Mouse (Mus musculus) CH12.LX (cell line): ENCODE measurements around the gene Lonp1. TPM values are rescaled to one million over a fixed set of nuclear protein-coding genes. Genes with fewer than 3 reads are reported as not detected.

Source experiments
- DNase-seq: peaks from one replicate; pipeline ENCODE4 v3.0.0-alpha.2; 2013; ENCODE audit errors: extremely low read depth
- H3K27ac ChIP-seq: 2 replicates; pipeline ENCODE4 v1.5.1; 2012; ENCODE audit warnings: low read depth, mild to moderate bottlenecking, control low read depth, moderate library complexity; ENCODE audit not compliant: insufficient read depth
- H3K27me3 ChIP-seq: replicated peaks from 2 replicates; pipeline ENCODE3; 2012; ENCODE audit warnings: inconsistent platforms
- H3K36me3 ChIP-seq, 2 experiments: replicated peaks in 1 of 2; 2 replicates each; pipeline versions ENCODE3 to v1.6.1; 2012; ENCODE audit warnings: inconsistent platforms in 1 of 2, low read length in 1 of 2, mild to moderate bottlenecking in 1 of 2, mixed read lengths in 1 of 2, moderate library complexity in 1 of 2; ENCODE audit not compliant: control insufficient read depth in 1 of 2, insufficient read depth in 1 of 2
- H3K4me1 ChIP-seq, 2 experiments: 2 replicates each; pipeline ENCODE4 v1.6.1; 2012; ENCODE audit warnings: inconsistent platforms in 1 of 2, moderate library complexity in 1 of 2; ENCODE audit not compliant: insufficient read depth in 2 of 2, control insufficient read depth in 1 of 2
- H3K4me2 ChIP-seq: 2 replicates; pipeline ENCODE4 v1.6.1; 2012; ENCODE audit warnings: low read depth, mild to moderate bottlenecking, control low read depth; ENCODE audit not compliant: poor library complexity, insufficient read depth, severe bottlenecking
- H3K4me3 ChIP-seq, 3 experiments: fragments of 150-350 bp in 1 of 3; sonication (generic) in 1 of 3; replicated peaks in 1 of 3; 2 replicates each; pipeline versions ENCODE3 to v1.5.1; 2011 to 2012; ENCODE audit warnings: low read depth in 2 of 3, low read length in 2 of 3, mild to moderate bottlenecking in 2 of 3, moderate library complexity in 2 of 3, control low read depth in 1 of 3, improper control_type of control experiment in 1 of 3, inconsistent platforms in 1 of 3, mixed read lengths in 1 of 3; ENCODE audit not compliant: poor library complexity in 1 of 3
- H3K79me2 ChIP-seq: replicated peaks from 2 replicates; pipeline ENCODE4 v1.6.1; 2012; ENCODE audit warnings: mild to moderate bottlenecking, moderate library complexity; ENCODE audit not compliant: control insufficient read depth, poor library complexity, insufficient read depth, severe bottlenecking; ENCODE audit errors: extremely low read depth
- H3K9ac ChIP-seq: 2 replicates; pipeline ENCODE4 v1.6.1; 2012; ENCODE audit warnings: low read depth, mild to moderate bottlenecking, control low read depth, moderate library complexity; ENCODE audit not compliant: insufficient read depth
- H3K9me3 ChIP-seq: replicated peaks from 2 replicates; pipeline ENCODE3; 2012; ENCODE audit warnings: low read length, inconsistent platforms, mixed read lengths
- BHLHE40 ChIP-seq: IDR thresholded peaks from 2 replicates; pipeline ENCODE4 v1.6.1; 2011; ENCODE audit warnings: mild to moderate bottlenecking, low read depth, low read length, improper control_type of control experiment
- CHD1 ChIP-seq: IDR thresholded peaks from 2 replicates; pipeline ENCODE4 v1.6.1; 2012; ENCODE audit warnings: low read depth, low read length, improper control_type of control experiment, inconsistent platforms
- CHD2 ChIP-seq: IDR thresholded peaks from 2 replicates; pipeline ENCODE4 v1.6.1; 2011; ENCODE audit warnings: low read length, improper control_type of control experiment
- CTCF ChIP-seq, 2 experiments: IDR thresholded peaks in 1 of 2; conservative IDR thresholded peaks in 1 of 2; 2 replicates each; pipeline ENCODE4 v1.5.1; 2011 to 2012; ENCODE audit warnings: low read depth in 2 of 2, low read length in 2 of 2, improper control_type of control experiment in 1 of 2, inconsistent platforms in 1 of 2, mild to moderate bottlenecking in 1 of 2, moderate library complexity in 1 of 2
- E2F4 ChIP-seq: IDR thresholded peaks from 2 replicates; pipeline ENCODE4 v1.6.1; 2011; ENCODE audit warnings: low read depth, low read length, improper control_type of control experiment; ENCODE audit not compliant: insufficient replicate concordance
- ELF1 ChIP-seq: IDR thresholded peaks from 2 replicates; pipeline ENCODE4 v1.6.1; 2014; ENCODE audit warnings: low read depth, mild to moderate bottlenecking, inconsistent platforms, low read length, improper control_type of control experiment
- EP300 ChIP-seq: IDR thresholded peaks from 2 replicates; pipeline ENCODE4 v1.6.1; 2011; ENCODE audit warnings: low read length, improper control_type of control experiment
- ETS1 ChIP-seq: conservative IDR thresholded peaks from 2 replicates; pipeline ENCODE4 v1.6.1; 2012; ENCODE audit warnings: low read depth, mild to moderate bottlenecking, inconsistent platforms, low read length, improper control_type of control experiment, moderate library complexity
- GABPA ChIP-seq: IDR thresholded peaks from 2 replicates; pipeline ENCODE4 v1.6.1; 2012; ENCODE audit warnings: low read depth, low read length, improper control_type of control experiment, inconsistent platforms; ENCODE audit not compliant: insufficient replicate concordance
- HCFC1 ChIP-seq: IDR thresholded peaks from 2 replicates; pipeline ENCODE4 v1.6.1; 2012; ENCODE audit warnings: low read depth, mild to moderate bottlenecking, inconsistent platforms, low read length, improper control_type of control experiment
- IRF4 ChIP-seq: IDR thresholded peaks from 2 replicates; pipeline ENCODE4 v1.6.1; 2014; ENCODE audit warnings: low read depth, mild to moderate bottlenecking, inconsistent platforms, low read length, improper control_type of control experiment
- JUN ChIP-seq: IDR thresholded peaks from 2 replicates; pipeline ENCODE4 v1.6.1; 2011; ENCODE audit warnings: low read depth, mild to moderate bottlenecking, low read length, improper control_type of control experiment, moderate library complexity; ENCODE audit not compliant: insufficient read depth
- JUND ChIP-seq: conservative IDR thresholded peaks from 2 replicates; pipeline ENCODE4 v1.6.1; 2011; ENCODE audit warnings: low read depth, low read length, improper control_type of control experiment
- KAT2A ChIP-seq: IDR thresholded peaks from 2 replicates; pipeline ENCODE4 v1.6.1; 2012; ENCODE audit warnings: low read length, improper control_type of control experiment, inconsistent platforms; ENCODE audit not compliant: insufficient replicate concordance
- MAFK ChIP-seq: IDR thresholded peaks from 2 replicates; pipeline ENCODE4 v1.6.1; 2011; ENCODE audit warnings: low read length, improper control_type of control experiment; ENCODE audit not compliant: insufficient replicate concordance
- MAX ChIP-seq: IDR thresholded peaks from 2 replicates; pipeline ENCODE4 v1.6.1; 2011; ENCODE audit warnings: low read length, improper control_type of control experiment
- MAZ ChIP-seq: IDR thresholded peaks from 2 replicates; pipeline ENCODE4 v1.6.1; 2012; ENCODE audit warnings: low read depth, mild to moderate bottlenecking, inconsistent platforms, low read length, improper control_type of control experiment, moderate library complexity
- MEF2A ChIP-seq: IDR thresholded peaks from 2 replicates; pipeline ENCODE4 v1.6.1; 2014; ENCODE audit warnings: low read depth, mild to moderate bottlenecking, inconsistent platforms, low read length, improper control_type of control experiment, borderline replicate concordance
- MXI1 ChIP-seq: IDR thresholded peaks from 2 replicates; pipeline ENCODE4 v1.6.1; 2011; ENCODE audit warnings: mild to moderate bottlenecking, low read depth, low read length, improper control_type of control experiment
- MYC ChIP-seq: IDR thresholded peaks from 2 replicates; pipeline ENCODE4 v1.6.1; 2011; ENCODE audit warnings: low read depth, mild to moderate bottlenecking, improper control_type of control experiment, low read length
- NELFE ChIP-seq: IDR thresholded peaks from 2 replicates; pipeline ENCODE4 v1.6.1; 2011; ENCODE audit warnings: low read depth, low read length, improper control_type of control experiment
- NRF1 ChIP-seq: IDR thresholded peaks from 2 replicates; pipeline ENCODE4 v1.6.1; 2014; ENCODE audit warnings: low read depth, mild to moderate bottlenecking, inconsistent platforms, low read length, improper control_type of control experiment, moderate library complexity
- PAX5 ChIP-seq: IDR thresholded peaks from 2 replicates; pipeline ENCODE4 v1.6.1; 2012; ENCODE audit warnings: low read length, inconsistent platforms, mixed read lengths
- POLR2A ChIP-seq: IDR thresholded peaks from 2 replicates; pipeline ENCODE4 v1.6.1; 2011; ENCODE audit warnings: low read depth, mild to moderate bottlenecking, improper control_type of control experiment, low read length
- POLR2AphosphoS2 ChIP-seq: IDR thresholded peaks from 2 replicates; pipeline ENCODE4 v1.6.1; 2011; ENCODE audit warnings: low read depth, low read length, improper control_type of control experiment
- RAD21 ChIP-seq: IDR thresholded peaks from 2 replicates; pipeline ENCODE4 v1.6.1; 2011; ENCODE audit warnings: low read depth, mild to moderate bottlenecking, low read length, improper control_type of control experiment, moderate library complexity
- RCOR1 ChIP-seq: conservative IDR thresholded peaks from 2 replicates; pipeline ENCODE4 v1.6.1; 2012; ENCODE audit warnings: low read depth, mild to moderate bottlenecking, inconsistent platforms, low read length, improper control_type of control experiment
- SIN3A ChIP-seq: IDR thresholded peaks from 2 replicates; pipeline ENCODE4 v1.6.1; 2012; ENCODE audit warnings: low read length, improper control_type of control experiment, inconsistent platforms
- SMC3 ChIP-seq: IDR thresholded peaks from 2 replicates; pipeline ENCODE4 v1.6.1; 2011; ENCODE audit warnings: low read depth, low read length, improper control_type of control experiment
- TBP ChIP-seq: conservative IDR thresholded peaks from 2 replicates; pipeline ENCODE4 v1.6.1; 2011; ENCODE audit warnings: low read depth, low read length, improper control_type of control experiment
- TCF12 ChIP-seq: IDR thresholded peaks from 2 replicates; pipeline ENCODE4 v1.6.1; 2014; ENCODE audit warnings: low read depth, mild to moderate bottlenecking, inconsistent platforms, low read length, improper control_type of control experiment
- UBTF ChIP-seq: IDR thresholded peaks from 2 replicates; pipeline ENCODE4 v1.6.1; 2012; ENCODE audit warnings: low read depth, mild to moderate bottlenecking, inconsistent platforms, low read length, improper control_type of control experiment, moderate library complexity
- USF1 ChIP-seq: IDR thresholded peaks from 2 replicates; pipeline ENCODE4 v1.6.1; 2014; ENCODE audit warnings: low read depth, mild to moderate bottlenecking, inconsistent platforms, low read length, improper control_type of control experiment
- USF2 ChIP-seq: conservative IDR thresholded peaks from 2 replicates; pipeline ENCODE4 v1.6.1; 2011; ENCODE audit warnings: low read depth, low read length, improper control_type of control experiment
- ZC3H11A ChIP-seq: IDR thresholded peaks from 2 replicates; pipeline ENCODE4 v1.6.1; 2012; ENCODE audit warnings: low read depth, mild to moderate bottlenecking, inconsistent platforms, low read length, improper control_type of control experiment
- ZKSCAN1 ChIP-seq: IDR thresholded peaks from 2 replicates; pipeline ENCODE4 v1.6.1; 2012; ENCODE audit warnings: low read depth, inconsistent platforms, low read length, improper control_type of control experiment, borderline replicate concordance
- ZMIZ1 ChIP-seq: IDR thresholded peaks from 2 replicates; pipeline ENCODE4 v1.6.1; 2012; ENCODE audit warnings: low read depth, mild to moderate bottlenecking, inconsistent platforms, low read length, improper control_type of control experiment
- ZNF384 ChIP-seq: IDR thresholded peaks from 2 replicates; pipeline ENCODE4 v1.6.1; 2012; ENCODE audit warnings: low read depth, low read length, improper control_type of control experiment, inconsistent platforms
- dilution Hi-C: fragments of 300-500 bp; cut with MboI; formaldehyde crosslinking; loops from 2 replicates; pipeline ENCODE4 v1.14.3; 2020; ENCODE audit warnings: low sequenced_read_pairs; ENCODE audit not compliant: extremely low pct_unique_long_range_greater_than_20kb, extremely low pct_ligation_motif_present
- in situ Hi-C: fragments of 300-500 bp; cut with MboI; formaldehyde crosslinking; loops from 3 replicates; pipeline ENCODE4 v1.14.3; 2019; ENCODE audit warnings: low sequenced_read_pairs, low pct_ligation_motif_present, low pct_unique_long_range_greater_than_20kb, mixed read lengths
- polyA plus RNA-seq: library from polyadenylated mRNA; unstranded; fragments of >175 nt; gene quantifications from 2 replicates; pipeline ENCODE4 v1.2.1, GENCODE M21; 2012; ENCODE audit warnings: low read depth; ENCODE audit not compliant: insufficient read length
- total RNA-seq, 2 experiments: library from RNA; depleted of rRNA; stranded (reverse); fragments of 300-350 nt in 1 of 2; fragments of >200 nt in 1 of 2; gene quantifications; 2 replicates each; pipeline ENCODE4 v1.2.3; 2012 to 2014

Gene Lonp1
- total RNA-seq (2012; rRNA removed) (115 and 151 TPM in 2 replicates), total RNA-seq (2014; rRNA removed) (65.4 and 69.6 TPM in 2 replicates), polyA plus RNA-seq (99.4 and 112 TPM in 2 replicates)

DNA sequence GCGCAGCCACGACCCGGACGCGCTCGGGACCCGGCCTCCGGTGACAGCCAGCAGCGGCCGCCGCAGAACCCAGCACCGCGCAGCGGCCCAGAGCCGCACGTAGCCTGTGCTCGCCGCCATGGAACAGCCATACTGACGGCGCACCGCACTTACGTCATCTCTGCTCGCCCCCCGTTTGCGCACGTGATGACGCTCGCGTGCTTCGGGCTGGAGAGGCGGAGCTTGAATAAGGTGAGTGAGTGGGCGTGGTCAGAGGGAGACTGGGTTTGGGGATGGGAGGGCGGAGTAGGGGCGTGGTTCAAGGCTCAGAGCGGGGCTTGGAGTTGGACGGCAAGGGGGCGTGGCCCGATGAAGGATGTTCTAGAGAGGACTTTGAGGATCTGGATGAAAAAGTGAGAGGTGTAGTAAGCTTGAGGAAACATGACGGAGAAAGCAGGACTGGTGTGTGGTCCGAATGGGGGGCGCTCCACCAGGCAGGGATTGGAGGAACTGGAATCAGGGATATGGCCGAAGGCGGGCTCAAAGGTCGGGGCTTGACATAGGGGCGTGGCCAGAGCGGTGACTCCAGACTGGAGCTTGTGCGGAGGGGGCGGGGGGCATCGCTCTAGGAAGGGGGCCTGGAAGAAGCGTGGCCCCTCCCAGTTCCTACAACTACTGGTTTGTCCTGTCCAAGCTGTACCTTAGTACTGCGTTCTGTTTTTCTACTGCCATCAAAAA is at the start of gene Lonp1:
Gene Lonp1, minus strand, starts transcription at position 134 of the 717 bp plus-strand sequence.
- peaks cover 41% of the 10 kb centered on the region for H3K79me2 ChIP-seq
- peak within 1 kb of the TSS; percentile 63 for H3K27ac ChIP-seq
- dilution Hi-C loops = no loop called here

More for the DNA sequence above, at the start of gene Lonp1:
- peak within 1 kb of the TSS; percentile 86 for H3K4me2 ChIP-seq
- in situ Hi-C loops = no loop called here
- TF ChIP-seq BHLHE40 (peak; percentile 100), ZNF384 (no peak), RCOR1 (no peak; the same call in 1 of the 2 replicates), IRF4 (peak; percentile 48; the same call in 1 of the 2 replicates), USF1 (peak; percentile 91), E2F4 (no peak), ELF1 (peak; percentile 14; the same call in 1 of the 2 replicates), TBP (peak; percentile 44; the same call in 1 of the 2 replicates), ZKSCAN1 (no peak), CTCF (conservative IDR thresholded peaks at IDR 0.05 in 1 of 2, IDR thresholded peaks at IDR 0.05 in 1 of 2; ENCODE audit: low read depth in 2 of 2, low read length in 2 of 2) (no peak), MYC (peak; percentile 69; the same call in 1 of the 2 replicates), POLR2A (peak; percentile 79), UBTF (no peak), NRF1 (peak; percentile 74), JUN (no peak), JUND (no peak), MAZ (no peak; the same call in 1 of the 2 replicates), CHD2 (no peak), USF2 (peak; percentile 90), SMC3 (no peak), EP300 (no peak), GABPA (peak; percentile 11; the same call in 1 of the 2 replicates), MAFK (no peak), SIN3A (peak; percentile 93), ZMIZ1 (no peak), HCFC1 (peak; percentile 94), MAX (peak; percentile 94), ETS1 (peak; percentile 67), ZC3H11A (no peak), POLR2AphosphoS2 (no peak), KAT2A (peak; percentile 69; the same call in 1 of the 2 replicates), PAX5 (no peak), NELFE (peak; percentile 60), MEF2A (peak; percentile 42; the same call in 1 of the 2 replicates), TCF12 (peak; percentile 88), MXI1 (peak; percentile 91), CHD1 (0 out of 2 replicates have a peak, but pooled peaks have one; percentile 11), RAD21 (no peak)
- TF ChIP-seq, all 38 proteins: peak for 20
- peak within 1 kb of the TSS; percentile 86 for H3K9ac ChIP-seq
- H3K4me1 ChIP-seq = peaks cover 17 to 53% of the 10 kb centered on the region in 2 experiments
- H3K4me3 ChIP-seq = peak within 1 kb of the TSS; percentile 64 to 96 (median 94)
- H3K27me3 ChIP-seq = no peaks in the 10 kb centered on the region
- no peaks in the 10 kb centered on the region for H3K9me3 ChIP-seq
- DNase-seq = peak; percentile 99
- H3K36me3 ChIP-seq = peaks cover 26 to 37% of the 10 kb centered on the region in 2 experiments
